Mouse (Mus musculus) ovary, adult 18-20 months (tissue): ENCODE data around the gene Gm17087.
A peak's percentile ranks its signal among the peaks of the same experiment; 100 is the strongest.

Experiments used
- DNase-seq: peaks from one replicate; pipeline ENCODE4 v3.0.0; 2022; ENCODE audit warnings: low spot score, mixed read lengths

Gene Gm17087

GRCm38 (mm10) chr17:8541974-8542538, 24.7 kb downstream of the Gm17087 start:
- no peak for DNase-seq

GRCm38 (mm10) chr17:8538102-8538501, 28.6 kb downstream of the Gm17087 start:
- no peak for DNase-seq

GRCm38 (mm10) chr17:8536522-8536921, 30.2 kb downstream of the Gm17087 start:
- no peak for DNase-seq

- no peak for DNase-seq
Observed at GRCm38 (mm10) chr17:8533828-8534227, 32.9 kb downstream of the Gm17087 start.

- DNase-seq = no peak
Observed at GRCm38 (mm10) chr17:8532609-8533008, 34.1 kb downstream of the Gm17087 start.

GRCm38 (mm10) chr17:8528641-8529040, 38.1 kb downstream of the Gm17087 start:
- DNase-seq = no peak

GRCm38 (mm10) chr17:8526815-8527261, 39.9 kb downstream of the Gm17087 start:
- no peak for DNase-seq

GRCm38 (mm10) chr17:8525971-8526740, 40.6 kb downstream of the Gm17087 start:
- no peak for DNase-seq

- no peak for DNase-seq
Observed at GRCm38 (mm10) chr17:8525225-8525721, 41.5 kb downstream of the Gm17087 start, which contains the start of gene Pde10a. Gene Pde10a (plus strand): TSS chr17:8525372.

GRCm38 (mm10) chr17:8524387-8525165, 42.2 kb downstream of the Gm17087 start:
- DNase-seq = peak; percentile 79

- no peak for DNase-seq
Observed at GRCm38 (mm10) chr17:8523986-8524385, 42.8 kb downstream of the Gm17087 start.

GRCm38 (mm10) chr17:8516006-8516405, 50.7 kb downstream of the Gm17087 start:
- DNase-seq = no peak
